Mouse (Mus musculus) cerebellum, adult 2 months (tissue): ENCODE measurements around the gene Afap1l2. TPM values are rescaled to one million over a fixed set of nuclear protein-coding genes. Genes with fewer than 3 reads are reported as not detected.

ENCODE experiments used
- DNase-seq, 2 experiments: peaks; one replicate each; pipeline ENCODE4 v3.0.0; 2021
- H3K27ac ChIP-seq: fragments of 200-500 bp; 2 replicates; pipeline ENCODE4 v1.5.1; 2012; ENCODE audit warnings: low read length, control low read depth, inconsistent platforms; ENCODE audit not compliant: insufficient read depth
- H3K27me3 ChIP-seq: fragments of 200-500 bp; 2 replicates; pipeline ENCODE4 v1.6.1; 2012; ENCODE audit warnings: inconsistent platforms, mild to moderate bottlenecking, low read length, moderate library complexity; ENCODE audit not compliant: control insufficient read depth, insufficient read depth
- H3K4me1 ChIP-seq: fragments of 200-500 bp; 2 replicates; pipeline ENCODE4 v1.6.1; 2011; ENCODE audit warnings: low read length; ENCODE audit not compliant: control insufficient read depth, insufficient read depth
- H3K4me3 ChIP-seq: fragments of 200-500 bp; replicated peaks from 2 replicates; pipeline ENCODE3; 2011; ENCODE audit warnings: mild to moderate bottlenecking, low read depth, low read length, control low read depth; ENCODE audit not compliant: insufficient read depth
- CTCF ChIP-seq: fragments of 200-500 bp; IDR thresholded peaks from 2 replicates; pipeline ENCODE4 v1.5.1; 2011; ENCODE audit warnings: low read depth, mild to moderate bottlenecking, control low read depth, low read length, moderate library complexity, borderline replicate concordance; ENCODE audit not compliant: insufficient read depth
- POLR2A ChIP-seq: fragments of 200-500 bp; IDR thresholded peaks from 2 replicates; pipeline ENCODE4 v1.6.1; 2011; ENCODE audit warnings: low read length, control low read depth, borderline replicate concordance; ENCODE audit not compliant: insufficient read depth
- WGBS: fragments of 180-500 bp; shearing (Covaris S2); methylation state at CpG from one replicate; pipeline ENCODE4 v1.1.7; 2018; 5-methylcytosine and 5-hydroxymethylcytosine counted together
- polyA plus RNA-seq: library from polyadenylated mRNA; depleted of rRNA; stranded (reverse); fragments of >200 nt; gene quantifications from 2 replicates; pipeline ENCODE4 v1.2.3, GENCODE M21; 2012

Afap1l2 gene
- polyA plus RNA-seq, 1 experiment, result 43.3 TPM

DNA sequence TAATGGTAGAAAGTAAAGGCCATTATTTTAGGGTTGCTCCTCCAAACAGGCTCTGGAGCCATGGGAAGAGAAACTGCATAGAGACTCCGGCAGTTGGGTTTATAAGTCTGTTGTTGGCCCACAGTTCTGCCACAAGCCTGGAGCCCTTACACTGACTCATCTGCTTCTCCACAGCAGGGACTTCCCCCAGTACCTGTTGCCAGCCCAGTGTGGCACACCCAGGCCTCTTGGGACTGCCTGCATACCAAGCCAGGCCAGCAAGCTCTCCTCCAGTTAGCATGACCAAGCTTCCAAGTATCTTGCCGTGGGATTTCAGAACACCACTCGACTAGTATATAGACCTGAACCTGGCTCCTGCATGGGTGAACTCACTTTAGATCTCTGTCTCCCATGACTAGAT is 6.8 kb upstream of the Afap1l2 start:
- Histone ChIP-seq H3K4me1 (peaks cover 7% of the 10 kb centered on the region), H3K27me3 (no peaks in the 10 kb centered on the region), H3K4me3 (no peak overlapping the region), H3K27ac (no peak overlapping the region)
- WGBS, result 67% methylated on average over 3 of the region's 3 CpGs
- DNase-seq, result no peak
- TF ChIP-seq POLR2A (no peak), CTCF (no peak)

DNA sequence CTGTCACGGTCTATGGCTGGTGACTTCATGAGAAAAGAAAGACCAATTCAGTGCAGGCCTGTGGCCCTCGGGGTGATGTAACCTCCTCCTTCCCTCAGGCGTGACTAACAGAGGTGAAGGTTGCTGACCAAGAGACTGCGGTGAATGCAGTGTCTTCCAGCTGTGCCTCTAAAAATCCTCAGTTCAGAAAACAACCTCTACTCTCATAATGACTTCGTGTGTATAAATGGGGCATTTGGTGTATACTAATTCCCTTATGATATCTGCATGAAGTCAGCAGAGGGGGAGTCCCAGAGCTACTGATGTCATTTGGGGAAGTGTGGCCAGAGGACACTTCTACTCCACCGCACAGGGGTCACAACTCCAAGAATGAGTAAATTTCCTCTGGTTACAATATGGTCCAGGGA is 5.2 kb upstream of the Afap1l2 start:
- DNase-seq, result no peak
- WGBS, result 74% methylated on average over 6 of the region's 6 CpGs
- H3K27ac ChIP-seq, result no peak overlapping the region
- H3K4me3 ChIP-seq, result no peak overlapping the region
- no peaks in the 10 kb centered on the region for H3K27me3 ChIP-seq
- TF ChIP-seq CTCF (no peak), POLR2A (no peak)
- H3K4me1 ChIP-seq, result peaks cover 7% of the 10 kb centered on the region

- H3K27ac ChIP-seq, result no peak overlapping the region
- H3K4me3 ChIP-seq, result no peak overlapping the region
- no peaks in the 10 kb centered on the region for H3K27me3 ChIP-seq
- H3K4me1 ChIP-seq, result peaks cover 7% of the 10 kb centered on the region
- 93% methylated on average over 3 of the region's 3 CpGs for WGBS
- DNase-seq, result no peak
- TF ChIP-seq POLR2A, result no peak
- no peak for TF ChIP-seq CTCF
These were observed 4.0 kb upstream of the Afap1l2 start for GRCm38 (mm10) chr19:57012068-57012467.

GRCm38 (mm10) chr19:57010064-57010463 is 2.0 kb upstream of the Afap1l2 start:
- no peak overlapping the region for H3K27ac ChIP-seq
- WGBS, result 56% methylated on average over 4 of the region's 4 CpGs
- no peak for TF ChIP-seq POLR2A
- TF ChIP-seq CTCF, result no peak
- H3K4me3 ChIP-seq, result no peak overlapping the region
- no peaks in the 10 kb centered on the region for H3K27me3 ChIP-seq
- H3K4me1 ChIP-seq, result peaks cover 7% of the 10 kb centered on the region
- DNase-seq, result no peak

DNA sequence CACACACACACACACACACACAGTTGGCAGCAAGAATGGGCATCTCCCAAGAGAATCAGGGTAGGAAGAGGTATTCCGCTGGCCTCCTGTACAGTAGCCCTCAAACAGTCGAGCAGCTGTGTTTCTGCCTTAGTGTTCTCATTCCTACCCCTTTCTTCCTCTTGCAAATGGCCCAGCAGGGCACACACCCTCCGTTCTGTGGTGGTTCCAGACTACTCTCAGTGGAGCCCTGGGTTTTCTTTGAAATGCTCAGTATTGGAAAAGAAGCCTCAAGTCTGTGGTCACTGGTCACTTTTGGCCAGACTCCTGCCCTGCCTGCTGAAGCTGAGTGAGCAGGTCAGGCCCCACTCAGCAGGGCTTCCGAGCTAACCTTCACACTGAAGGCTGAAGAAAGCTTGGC is 1.6 kb upstream of the Afap1l2 start:
- Histone ChIP-seq H3K27ac (no peak overlapping the region), H3K4me3 (no peak overlapping the region), H3K27me3 (no peaks in the 10 kb centered on the region), H3K4me1 (peaks cover 7% of the 10 kb centered on the region)
- DNase-seq, result no peak
- no peak for TF ChIP-seq POLR2A
- no peak for TF ChIP-seq CTCF
- WGBS, result 76% methylated on average over 4 of the region's 4 CpGs

GRCm38 (mm10) chr19:57007291-57007690 is 737 bp downstream of the Afap1l2 start:
- no peaks in the 10 kb centered on the region for H3K27me3 ChIP-seq
- peaks cover 26% of the 10 kb centered on the region for H3K4me1 ChIP-seq
- TF ChIP-seq POLR2A (no peak), CTCF (0 out of 2 replicates have a peak, but pooled peaks have one; percentile 11)
- peak overlapping the region; percentile 90 for H3K27ac ChIP-seq
- H3K4me3 ChIP-seq, result peak overlapping the region; percentile 90
- 2% methylated on average over 16 of the region's 16 CpGs for whole genome bisulfite sequencing
- DNase-seq, result peak; percentile 90 to 93

DNA sequence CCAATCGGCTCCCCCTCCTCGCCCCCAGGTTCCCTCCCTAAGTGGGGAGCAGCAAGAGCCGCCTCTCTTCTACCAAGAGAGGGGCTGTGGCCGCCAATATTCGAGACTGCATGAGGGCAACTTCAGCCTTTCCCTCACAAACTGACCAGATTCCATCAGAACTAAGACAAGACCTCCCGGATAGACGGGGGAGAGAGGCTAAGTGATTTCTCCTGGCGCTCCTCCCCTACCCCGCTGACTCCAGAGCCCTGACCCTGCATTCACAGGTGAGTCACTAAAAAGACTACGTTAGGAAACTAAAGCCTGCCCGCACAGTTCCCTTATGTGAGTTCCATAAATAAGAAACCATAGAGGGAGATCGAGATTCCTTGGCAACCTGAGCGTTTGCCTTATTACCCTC is 1.2 kb downstream of the Afap1l2 start:
- H3K4me1 ChIP-seq, result peaks cover 29% of the 10 kb centered on the region
- WGBS, result 7% methylated on average over 13 of the region's 13 CpGs
- TF ChIP-seq CTCF (no peak), POLR2A (no peak)
- H3K4me3 ChIP-seq, result peak overlapping the region; percentile 90
- no peaks in the 10 kb centered on the region for H3K27me3 ChIP-seq
- peak overlapping the region; percentile 90 for H3K27ac ChIP-seq
- DNase-seq, result peak; percentile 53 to 54

DNA sequence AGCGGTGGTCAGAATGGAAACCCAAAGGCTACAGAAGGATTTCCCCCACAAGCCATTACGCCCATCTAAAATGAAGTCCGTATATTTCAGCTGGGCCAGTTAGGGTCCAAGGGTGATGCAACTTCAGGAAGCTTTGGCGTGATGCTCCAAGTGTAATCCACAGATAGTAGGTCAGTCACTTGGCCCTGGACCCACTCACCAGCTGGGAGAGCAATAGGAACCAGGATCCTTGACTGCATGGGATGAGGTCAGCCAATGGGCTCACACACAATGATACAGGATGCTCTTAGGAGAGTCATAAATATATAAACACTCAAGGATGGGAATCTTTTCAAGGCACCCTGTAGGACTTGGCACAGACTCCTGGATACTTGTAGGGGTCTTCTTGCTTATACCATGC is 3.0 kb downstream of the Afap1l2 start:
- Histone ChIP-seq H3K27me3 (no peaks in the 10 kb centered on the region), H3K4me1 (peaks cover 38% of the 10 kb centered on the region), H3K27ac (no peak overlapping the region; the same call in 1 of the 2 replicates), H3K4me3 (peak overlapping the region; percentile 23)
- 22% methylated on average over 4 of the region's 4 CpGs for WGBS
- TF ChIP-seq POLR2A (no peak), CTCF (no peak)
- DNase-seq, result peak; percentile 89 to 95
